Mouse (Mus musculus) stomach, postnatal 0 days (tissue): ENCODE measurements at regions not wholly inside any gene's neighbourhood (a gene's known extent, or its start where the extent isn't known, plus 50 kb on each side); places are given as distances from the start of the nearest gene placed in this dataset.

Experiments used
- ATAC-seq: fragments of 200-750 bp; cut with Nextera tagmentation; 2 replicates; pipeline ENCODE4 v1.8.0; 2017; ENCODE audit not compliant: low FRiP score, low TSS enrichment
- DNase-seq: peaks from one replicate; pipeline ENCODE4 v3.0.0-alpha.2; 2016; ENCODE audit warnings: low spot score
- H3K27ac ChIP-seq: fragments of 300-500 bp; sonication (generic); replicated peaks from 2 replicates; pipeline ENCODE4 v1.5.1; 2014; ENCODE audit warnings: mild to moderate bottlenecking, control low read depth
- H3K27me3 ChIP-seq: fragments of 300-500 bp; sonication (generic); 2 replicates; pipeline ENCODE4 v1.6.1; 2014; ENCODE audit warnings: low read length; ENCODE audit not compliant: control insufficient read depth, insufficient read depth
- H3K36me3 ChIP-seq: fragments of 300-500 bp; sonication (generic); 2 replicates; pipeline ENCODE4 v1.6.1; 2014; ENCODE audit warnings: low read length, mixed read lengths; ENCODE audit not compliant: control insufficient read depth, insufficient read depth
- H3K4me1 ChIP-seq: fragments of 300-500 bp; sonication (generic); replicated peaks from 2 replicates; pipeline ENCODE4 v1.6.1; 2014; ENCODE audit warnings: antibody characterized with exemption; ENCODE audit not compliant: control insufficient read depth, insufficient read depth
- H3K4me2 ChIP-seq: fragments of 300-500 bp; sonication (generic); replicated peaks from 2 replicates; pipeline ENCODE4 v1.6.1; 2014; ENCODE audit warnings: low read depth, mild to moderate bottlenecking, control low read depth, moderate library complexity
- H3K4me3 ChIP-seq: fragments of 300-500 bp; sonication (generic); 2 replicates; pipeline ENCODE4 v1.5.1; 2014; ENCODE audit warnings: low read depth, low read length, control low read depth
- H3K9ac ChIP-seq: fragments of 300-500 bp; sonication (generic); 2 replicates; pipeline ENCODE4 v1.6.1; 2014; ENCODE audit warnings: mild to moderate bottlenecking, low read length, control low read depth, mixed read lengths
- H3K9me3 ChIP-seq: fragments of 300-500 bp; sonication (generic); 2 replicates; pipeline ENCODE4 v1.6.1; 2016; ENCODE audit warnings: low read length; ENCODE audit not compliant: control insufficient read depth
- CTCF ChIP-seq: IDR thresholded peaks from 2 replicates; pipeline ENCODE4 v1.5.1; 2016; ENCODE audit warnings: antibody characterized with exemption, low read depth, mild to moderate bottlenecking, moderate library complexity
- EP300 ChIP-seq: optimal IDR thresholded peaks from 2 replicates; pipeline ENCODE3; 2016; ENCODE audit warnings: antibody characterized with exemption
- WGBS: fragments of 180-500 bp; shearing (Covaris S2); extraction: QIAGEN DNeasy Blood & Tissue Kit; methylation state at CpG from one replicate; pipeline ENCODE4 v1.1.7; 2014; 5-methylcytosine and 5-hydroxymethylcytosine counted together

GRCm38 (mm10) chr3:36771011-36771410 lies 81.0 kb upstream of the Trpc3 start:
- DNase-seq = no peak
- ATAC-seq = no peak
- Histone ChIP-seq H3K9ac (no peak overlapping the region), H3K27ac (no peak overlapping the region), H3K4me1 (no peaks in the 10 kb centered on the region), H3K9me3 (no peaks in the 10 kb centered on the region), H3K4me3 (no peak overlapping the region), H3K27me3 (no peaks in the 10 kb centered on the region), H3K4me2 (no peak overlapping the region), H3K36me3 (no peaks in the 10 kb centered on the region)
- TF ChIP-seq CTCF (peak; percentile 20), EP300 (no peak)
- WGBS = 65% methylated on average over 4 of the region's 4 CpGs

GRCm38 (mm10) chr3:36774023-36774422 lies 84.1 kb upstream of the Trpc3 start:
- no peak for ATAC-seq
- TF ChIP-seq CTCF = no peak
- no peak for TF ChIP-seq EP300
- H3K9ac ChIP-seq = no peak overlapping the region
- DNase-seq = no peak
- no peaks in the 10 kb centered on the region for H3K36me3 ChIP-seq
- no peak overlapping the region for H3K27ac ChIP-seq
- WGBS = 55% methylated on average over 4 of the region's 4 CpGs
- H3K4me2 ChIP-seq = no peak overlapping the region
- no peaks in the 10 kb centered on the region for H3K4me1 ChIP-seq
- H3K27me3 ChIP-seq = no peaks in the 10 kb centered on the region
- no peak overlapping the region for H3K4me3 ChIP-seq
- H3K9me3 ChIP-seq = no peaks in the 10 kb centered on the region

- H3K4me1 ChIP-seq = no peaks in the 10 kb centered on the region
- TF ChIP-seq EP300 = no peak
- no peak for TF ChIP-seq CTCF
- no peak overlapping the region for H3K27ac ChIP-seq
- DNase-seq (no peak), ATAC-seq (no peak)
- no peak overlapping the region for H3K4me3 ChIP-seq
- H3K27me3 ChIP-seq = no peaks in the 10 kb centered on the region
- no peak overlapping the region for H3K4me2 ChIP-seq
- no peak overlapping the region for H3K9ac ChIP-seq
- no peaks in the 10 kb centered on the region for H3K9me3 ChIP-seq
- WGBS = 71% methylated on average over 7 of the region's 7 CpGs
- no peaks in the 10 kb centered on the region for H3K36me3 ChIP-seq
Measured at GRCm38 (mm10) chr3:36778448-36778847, 84.5 kb upstream of the 4932438A13Rik start.

- ATAC-seq = no peak
- no peaks in the 10 kb centered on the region for H3K4me1 ChIP-seq
- H3K27ac ChIP-seq = no peak overlapping the region
- DNase-seq = no peak
- H3K9me3 ChIP-seq = no peaks in the 10 kb centered on the region
- no peak overlapping the region for H3K4me2 ChIP-seq
- no peak overlapping the region for H3K9ac ChIP-seq
- TF ChIP-seq CTCF (no peak), EP300 (no peak)
- H3K27me3 ChIP-seq = no peaks in the 10 kb centered on the region
- no peaks in the 10 kb centered on the region for H3K36me3 ChIP-seq
- H3K4me3 ChIP-seq = no peak overlapping the region
- WGBS = 79% methylated on average over 5 of the region's 5 CpGs
Measured at GRCm38 (mm10) chr3:36786581-36786980, 76.3 kb upstream of the 4932438A13Rik start.

- Histone ChIP-seq H3K27ac (no peak overlapping the region), H3K4me3 (no peak overlapping the region), H3K36me3 (no peaks in the 10 kb centered on the region), H3K27me3 (no peaks in the 10 kb centered on the region), H3K4me2 (no peak overlapping the region), H3K9me3 (no peaks in the 10 kb centered on the region), H3K4me1 (no peaks in the 10 kb centered on the region), H3K9ac (no peak overlapping the region)
- WGBS = 67% methylated on average over 4 of the region's 4 CpGs
- TF ChIP-seq CTCF (no peak), EP300 (no peak)
- DNase-seq (no peak), ATAC-seq (no peak)
Measured at GRCm38 (mm10) chr3:36790245-36790644, 72.7 kb upstream of the 4932438A13Rik start.

GRCm38 (mm10) chr3:36797025-36797424 lies 65.9 kb upstream of the 4932438A13Rik start:
- Histone ChIP-seq H3K4me1 (no peaks in the 10 kb centered on the region), H3K4me2 (no peak overlapping the region), H3K9me3 (no peaks in the 10 kb centered on the region), H3K27ac (no peak overlapping the region), H3K36me3 (no peaks in the 10 kb centered on the region), H3K9ac (no peak overlapping the region), H3K4me3 (no peak overlapping the region), H3K27me3 (no peaks in the 10 kb centered on the region)
- no peak for TF ChIP-seq EP300
- TF ChIP-seq CTCF = no peak
- WGBS = 50% methylated on average over 4 of the region's 4 CpGs
- ATAC-seq = no peak
- no peak for DNase-seq
